Mouse (Mus musculus) monocyte, adult 5-6 weeks (primary cell): ENCODE data around the gene Smcr8. TPM values are rescaled to one million over a fixed set of nuclear protein-coding genes. Genes with fewer than 3 reads are reported as not detected.
"Not testable (repeated sequence)": the region's sequence is repeated elsewhere in the genome, so short reads cannot be mapped to it uniquely, and the experiment has no call there.

Source experiments
- ATAC-seq: fragments of 153-309, 156-312 bp; replicated peaks from 2 replicates; pipeline ENCODE4 v1.8.0; 2017; ENCODE audit warnings: mild to moderate bottlenecking; ENCODE audit not compliant: low TSS enrichment, insufficient number of reproducible peaks, severe bottlenecking, poor library complexity, low FRiP score
- total RNA-seq: library from RNA; stranded (forward); fragments of 200-1000, 200-491, 200-594 nt; gene quantifications from 3 replicates; pipeline ENCODE4 v1.2.3, GENCODE M21; 2017

Smcr8 gene
- total RNA-seq, 1 experiment from 2014 or later: 16.2 TPM

DNA sequence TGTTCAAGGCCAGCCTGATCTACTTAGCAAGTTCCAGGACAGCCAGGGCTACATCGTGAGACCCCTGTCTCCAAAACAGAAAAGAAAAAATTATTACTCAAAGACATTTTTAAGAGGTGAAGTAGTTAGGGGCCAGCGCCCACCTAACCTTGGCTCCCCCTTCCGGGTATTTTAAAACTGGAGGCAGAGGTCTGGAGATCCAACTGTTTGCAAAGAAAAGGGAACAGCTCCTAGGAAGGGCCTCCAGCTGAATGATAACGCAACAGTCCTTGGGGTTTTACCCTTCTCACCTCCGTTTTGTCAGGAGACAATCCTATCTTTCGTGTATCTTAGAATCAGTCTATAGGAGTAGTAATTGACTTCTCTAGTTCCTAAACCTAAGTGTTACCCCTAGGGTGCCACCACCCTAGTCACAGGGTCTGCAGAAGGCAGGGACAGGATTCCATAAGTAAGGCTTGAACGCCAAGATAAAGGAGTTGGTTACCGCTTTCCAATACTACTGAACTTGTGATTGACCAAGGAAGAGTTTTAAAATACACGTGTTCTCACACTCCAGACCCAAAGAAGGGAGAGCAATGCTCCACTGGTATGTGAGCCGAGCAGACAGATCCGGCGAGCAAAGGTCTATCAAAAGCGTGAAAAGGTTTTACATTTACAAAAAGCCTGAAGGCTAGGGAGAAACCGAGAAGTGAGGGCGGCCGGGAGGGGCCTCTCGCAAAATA is 1.1 kb upstream of the Smcr8 start:
- no peak for ATAC-seq

DNA sequence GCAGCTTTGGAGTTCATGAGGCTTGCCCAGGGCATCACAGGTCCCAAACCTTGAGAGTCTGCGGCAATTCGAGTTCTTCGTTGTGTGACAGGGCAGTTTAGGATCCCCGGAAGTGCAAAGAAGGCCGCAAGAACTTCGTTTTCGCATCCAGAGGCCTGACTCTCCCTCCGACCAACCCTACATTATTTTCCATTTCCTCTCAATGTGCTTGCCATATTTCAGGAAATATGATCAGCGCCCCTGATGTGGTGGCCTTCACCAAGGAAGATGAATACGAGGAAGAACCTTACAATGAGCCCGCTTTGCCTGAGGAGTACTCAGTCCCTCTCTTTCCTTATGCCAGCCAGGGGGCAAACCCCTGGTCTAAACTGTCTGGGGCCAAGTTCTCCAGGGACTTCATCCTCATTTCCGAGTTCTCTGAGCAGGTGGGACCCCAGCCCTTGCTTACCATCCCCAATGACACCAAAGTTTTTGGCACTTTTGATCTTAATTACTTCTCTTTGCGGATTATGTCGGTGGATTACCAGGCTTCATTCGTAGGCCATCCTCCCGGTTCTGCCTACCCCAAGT is 562 bp downstream of the Smcr8 start:
- ATAC-seq: no peak

DNA sequence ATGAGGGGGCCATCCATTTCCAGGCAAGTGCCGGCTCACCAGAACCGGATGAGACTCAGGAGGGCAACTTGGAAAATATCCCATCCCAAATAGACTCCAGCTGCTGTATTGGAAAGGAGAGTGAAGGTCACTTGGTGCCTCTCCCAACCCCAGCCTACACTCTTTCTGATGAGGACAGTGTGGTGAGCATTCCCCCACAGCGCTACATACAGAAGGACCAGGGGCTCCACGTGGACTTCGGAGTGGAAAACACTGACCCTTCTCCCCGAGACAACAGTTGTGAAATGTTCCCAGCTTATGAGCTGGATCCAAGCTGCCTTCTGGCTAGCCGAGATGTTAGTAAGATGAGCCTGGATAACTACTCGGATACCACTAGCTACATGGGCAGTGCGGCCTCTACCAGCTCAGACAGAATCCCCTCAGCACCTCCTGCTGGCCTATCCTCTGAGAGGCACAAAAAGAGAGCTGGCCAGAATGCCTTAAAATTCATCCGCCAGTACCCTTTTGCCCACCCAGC is 2.4 kb downstream of the Smcr8 start:
- ATAC-seq: no peak

DNA sequence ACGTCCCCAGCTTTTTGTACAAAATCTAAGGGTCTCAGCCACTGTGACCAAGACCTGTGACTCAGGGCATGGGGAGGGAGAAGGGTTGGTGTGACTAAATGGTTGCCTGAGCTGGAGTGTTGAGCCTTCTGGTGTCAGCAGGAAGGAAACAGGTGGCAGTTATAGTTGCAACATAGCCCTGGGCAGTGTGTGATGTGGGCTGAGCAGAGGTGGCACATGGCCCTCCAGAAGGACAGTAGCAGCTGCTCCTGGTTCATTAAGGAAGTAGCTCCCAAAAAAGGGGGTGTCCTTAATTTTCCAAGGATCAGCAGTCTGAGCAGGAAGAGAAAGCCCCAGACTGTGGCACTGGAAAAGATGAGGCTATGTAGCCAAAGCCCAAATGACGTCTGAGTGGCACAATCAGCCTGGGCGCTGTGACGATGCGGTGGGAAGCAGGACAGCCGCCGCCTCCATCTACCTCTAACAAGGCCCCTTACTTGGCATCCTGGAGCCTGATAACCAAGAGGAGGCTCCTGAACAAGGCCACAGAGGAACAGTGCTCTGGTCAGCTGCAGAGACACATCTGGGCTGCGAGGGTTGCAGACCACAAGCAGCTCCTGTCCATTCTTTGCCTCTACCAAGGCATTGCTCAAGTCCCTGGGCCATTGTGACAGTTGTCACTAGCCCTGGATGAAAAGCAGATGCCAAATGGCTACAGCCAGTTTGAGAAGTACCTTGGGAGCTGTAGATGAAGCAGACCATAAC is 7.0 kb downstream of the Smcr8 start:
- no peak for ATAC-seq

DNA sequence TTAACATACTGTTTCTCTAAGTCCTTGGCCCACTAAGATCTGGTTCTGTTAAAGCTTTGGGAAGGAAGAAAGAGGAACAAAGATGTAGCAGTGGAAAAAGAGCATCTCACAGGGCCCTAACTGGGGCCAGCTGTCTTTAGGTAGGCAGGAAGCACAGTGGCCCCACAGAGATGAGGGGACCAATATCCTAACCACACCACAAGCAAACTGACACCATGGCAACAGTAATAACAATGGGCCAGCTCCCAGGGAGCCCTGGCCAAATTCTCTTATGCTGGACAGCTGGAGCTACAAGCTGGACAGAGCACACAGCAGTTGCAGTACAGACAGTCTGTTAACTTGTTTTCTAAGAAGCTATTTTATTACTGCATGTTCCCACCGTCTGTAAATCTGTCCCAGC is 10.3 kb downstream of the Smcr8 start:
- ATAC-seq: no peak

DNA sequence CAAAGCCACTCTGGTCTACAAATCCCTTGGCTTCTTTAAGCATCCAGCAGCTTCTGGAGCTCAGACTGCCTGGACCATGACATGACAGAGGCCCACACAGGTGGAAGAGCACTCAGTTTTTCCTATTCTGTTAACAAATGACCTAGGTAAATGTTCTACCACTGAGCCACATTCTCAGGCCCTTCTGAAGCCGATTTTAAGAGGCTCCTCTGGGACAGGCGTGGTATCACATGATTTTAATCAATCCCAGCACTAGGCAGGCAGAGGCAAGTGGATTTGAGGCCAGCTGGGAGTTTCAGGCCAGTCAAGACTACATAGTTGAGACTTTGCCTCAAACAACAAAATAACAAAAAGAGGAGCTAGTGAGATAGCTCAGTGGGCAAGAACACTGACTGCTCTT is 13.1 kb downstream of the Smcr8 start:
- ATAC-seq: no peak

DNA sequence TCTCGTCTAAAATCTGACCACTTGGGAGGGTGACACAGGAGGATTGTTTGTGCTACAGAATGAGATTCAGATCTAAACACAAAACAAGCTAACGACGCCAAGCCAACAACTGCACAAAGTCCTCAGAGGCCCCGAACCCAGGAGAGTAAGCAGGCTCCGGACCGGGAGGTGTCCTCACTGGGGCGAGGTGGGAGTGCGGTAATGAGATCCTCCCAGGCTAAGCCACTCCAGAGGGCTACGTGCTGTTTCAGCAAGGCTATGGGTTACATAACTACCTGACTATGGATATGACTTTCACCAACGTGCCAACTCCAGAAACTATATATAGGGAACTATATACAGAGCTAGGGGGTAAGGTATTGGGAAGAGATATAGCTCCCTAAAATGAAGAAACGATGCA is 19.0 kb downstream of the Smcr8 start:
- no peak for ATAC-seq

DNA sequence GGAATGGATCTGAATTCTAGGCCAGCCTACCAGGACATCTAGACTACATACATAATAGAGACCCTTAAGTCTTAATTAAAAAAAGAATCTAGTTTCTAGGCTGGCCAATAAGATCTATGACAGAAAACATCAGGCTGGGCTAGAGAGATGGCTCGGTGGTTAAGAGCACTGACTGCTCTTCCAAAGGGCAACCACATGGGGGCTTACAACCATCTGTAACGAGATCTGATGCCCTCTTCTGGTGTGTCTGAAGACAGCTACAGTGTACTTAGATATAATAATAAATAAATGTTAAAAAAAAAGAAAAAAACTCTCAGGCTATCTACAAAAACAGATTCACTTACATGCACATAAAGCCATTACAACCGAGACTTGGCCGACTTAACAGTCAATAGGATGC is 22.7 kb downstream of the Smcr8 start:
- no peak for ATAC-seq

DNA sequence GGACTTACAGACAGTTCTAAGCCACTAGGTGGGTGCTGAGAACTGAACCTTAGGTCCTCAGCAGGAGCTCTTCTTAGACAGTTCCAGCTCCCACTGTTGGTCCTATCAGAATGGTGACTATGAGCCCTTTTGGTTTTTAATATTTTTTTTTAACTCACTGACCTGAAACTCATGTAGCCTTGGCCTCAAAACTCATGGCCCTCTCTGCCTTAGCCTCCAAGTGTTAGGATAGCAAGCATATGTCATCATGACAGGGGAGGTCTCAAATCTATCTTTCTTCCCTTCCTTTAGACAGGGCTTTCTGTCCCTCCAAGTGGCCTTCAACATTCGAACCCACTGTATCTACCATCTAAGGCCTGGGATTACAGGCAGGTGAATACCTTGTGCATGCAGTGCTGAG is 23.6 kb downstream of the Smcr8 start:
- no peak for ATAC-seq

DNA sequence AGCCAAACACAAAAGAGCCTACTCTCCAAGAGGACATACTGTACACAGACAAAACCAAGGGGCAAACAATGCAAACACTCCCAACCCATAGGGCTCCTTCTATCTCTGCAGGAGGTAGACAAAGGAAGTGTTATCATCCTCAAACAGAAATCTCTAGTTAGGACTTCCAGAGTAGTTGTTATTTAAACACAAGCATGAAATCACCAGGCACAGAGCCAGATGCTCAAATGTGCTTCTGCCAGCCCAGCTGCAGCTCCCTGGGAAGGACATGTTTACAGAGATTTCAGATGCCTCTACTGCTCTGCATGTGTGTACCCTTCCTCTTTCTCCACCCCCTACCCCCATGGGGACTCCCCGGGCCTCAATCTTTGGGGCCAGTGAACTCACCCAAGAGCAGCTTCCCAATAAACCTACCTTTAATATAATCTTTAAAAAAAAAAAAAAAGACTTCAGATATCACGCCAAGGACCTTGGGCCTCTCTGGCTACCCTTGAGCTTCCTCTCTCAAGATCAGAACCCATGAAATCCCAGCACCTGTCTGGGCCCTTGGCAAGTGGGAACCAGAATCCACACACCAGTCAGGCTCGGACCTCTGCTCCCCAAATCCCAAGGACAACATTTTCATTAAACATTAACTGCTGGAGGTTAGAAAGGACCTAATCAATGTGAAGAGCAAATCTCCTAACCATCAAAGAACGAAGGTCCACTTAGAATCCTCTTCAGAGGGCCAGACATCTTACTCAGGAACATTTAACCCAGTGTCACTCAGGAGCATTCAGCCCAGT is 31.2 kb downstream of the Smcr8 start:
- no peak for ATAC-seq

DNA sequence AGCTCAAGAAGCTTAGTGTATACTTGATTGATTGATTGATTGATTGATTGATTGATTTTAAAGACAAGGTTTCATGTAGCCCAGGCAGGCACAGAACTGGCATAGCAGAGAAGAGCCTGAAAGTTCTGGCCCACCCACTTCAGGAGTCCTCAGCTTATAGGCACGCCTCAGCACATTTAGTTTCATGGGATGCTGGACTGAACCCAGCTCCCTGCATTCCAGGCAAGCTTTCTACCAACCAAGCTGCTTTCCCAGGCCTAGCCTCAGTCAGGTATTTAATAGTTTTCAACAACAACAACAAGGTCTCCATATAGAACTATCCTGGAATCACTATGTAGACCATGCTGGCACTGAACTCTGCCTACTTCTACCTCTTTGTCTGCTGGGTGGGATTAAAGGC is 32.2 kb downstream of the Smcr8 start:
- no peak for ATAC-seq

DNA sequence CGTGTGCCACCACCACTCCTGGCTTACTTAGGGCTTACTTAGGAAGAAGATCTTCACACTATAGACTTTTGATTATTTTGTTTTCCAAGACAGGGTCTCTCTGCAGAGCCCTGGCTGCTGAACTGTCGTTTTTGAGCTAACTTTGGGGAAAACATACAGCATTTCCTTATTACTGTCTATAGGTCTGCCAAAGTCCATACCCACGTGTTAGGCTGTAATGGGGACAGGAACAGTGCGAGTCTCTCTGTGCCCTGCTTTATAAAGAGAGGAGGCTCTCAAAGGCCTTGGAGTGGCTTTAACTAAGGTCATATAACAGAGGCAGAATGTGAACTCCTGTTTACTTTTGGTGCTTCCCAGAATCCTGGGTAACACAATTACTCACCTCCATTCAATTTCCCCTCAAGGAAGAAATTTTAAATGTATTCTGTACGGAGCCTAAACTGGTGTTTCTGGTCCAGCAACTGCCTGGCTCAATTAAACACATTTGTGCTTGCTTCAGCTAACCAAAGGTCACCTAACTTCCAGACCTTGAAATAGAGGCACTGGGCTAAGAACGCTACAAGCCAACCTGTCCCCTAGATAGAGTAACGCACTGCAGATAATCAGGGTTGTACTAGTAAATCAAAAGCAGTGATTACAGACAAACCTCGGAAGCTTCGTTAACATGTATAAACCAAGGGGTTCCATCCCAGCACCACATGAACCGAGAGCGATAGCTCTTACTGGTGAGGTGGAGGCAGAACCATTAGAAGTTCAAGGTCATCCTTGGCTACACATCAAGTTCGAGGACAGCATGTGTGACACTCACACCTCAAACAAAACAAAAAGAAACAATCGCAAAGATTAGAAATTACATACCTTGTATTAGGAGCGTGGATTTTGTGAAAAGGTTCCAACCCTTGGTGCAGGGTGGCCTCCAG is 33.0 kb downstream of the Smcr8 start:
- no peak for ATAC-seq

DNA sequence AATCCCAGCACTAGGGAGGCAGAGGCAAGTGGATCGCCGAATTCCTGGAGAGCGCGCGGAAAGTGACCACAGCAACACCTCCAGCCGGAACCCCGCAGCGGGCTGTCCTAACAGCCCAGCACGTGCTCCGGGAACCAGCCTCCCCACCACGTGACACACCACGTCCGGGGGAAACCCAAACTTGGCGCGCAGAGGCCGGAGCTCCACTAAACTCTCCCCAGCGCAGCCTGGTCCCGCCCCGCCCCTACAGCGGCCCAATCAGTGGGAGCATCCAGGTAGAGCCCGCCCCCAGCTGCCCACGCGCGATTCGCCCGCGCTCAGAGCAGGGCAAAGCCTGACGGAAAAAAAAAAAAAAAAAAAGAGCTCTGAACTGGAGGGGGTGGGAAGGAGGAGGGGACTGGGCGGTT is 33.7 kb downstream of the Smcr8 start:
- ATAC-seq: peak; percentile 100

DNA sequence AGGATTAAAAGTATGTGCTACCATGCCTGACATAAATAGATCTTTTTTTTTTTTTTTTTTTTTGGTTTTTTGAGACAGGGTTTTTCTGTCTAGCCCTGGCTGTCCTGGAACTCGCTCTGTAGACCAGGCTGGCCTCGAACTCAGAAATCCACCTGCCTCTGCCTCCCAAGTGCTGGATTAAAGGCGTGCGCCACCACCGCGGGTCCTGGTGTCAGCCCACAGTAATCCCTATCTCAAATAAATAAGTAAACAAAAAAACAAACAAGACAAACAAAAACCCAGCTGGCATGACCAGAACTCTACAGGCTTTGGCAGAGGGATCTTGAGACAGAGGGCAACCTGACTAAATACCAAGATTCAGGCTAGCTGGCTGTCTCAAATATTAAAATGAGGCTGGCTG is 34.3 kb downstream of the Smcr8 start, which contains the start of gene Shmt1:
Gene Shmt1, minus strand, starts transcription at position 101 of the 400 bp plus-strand sequence.
- not testable (repeated sequence) for ATAC-seq

DNA sequence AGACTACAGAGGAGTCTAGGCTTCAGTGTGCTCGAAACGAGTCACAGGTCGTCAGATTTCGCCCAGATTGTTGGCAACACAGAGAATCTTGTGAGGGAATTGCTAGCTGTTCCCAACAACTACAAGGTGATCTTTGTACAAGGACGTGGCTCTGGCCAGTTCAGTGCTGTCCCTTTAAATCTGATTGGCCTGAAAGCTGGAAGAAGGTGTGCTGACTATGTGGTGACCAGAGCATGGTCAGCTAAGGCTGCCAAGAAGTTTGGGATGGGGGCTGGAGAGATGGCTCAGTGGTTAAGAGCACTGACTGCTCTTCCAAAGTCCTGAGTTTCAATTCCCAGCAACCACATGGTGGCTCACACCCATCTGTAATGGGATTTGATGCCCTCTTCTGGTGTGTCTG is 39.1 kb downstream of the Smcr8 start:
- ATAC-seq: no peak

DNA sequence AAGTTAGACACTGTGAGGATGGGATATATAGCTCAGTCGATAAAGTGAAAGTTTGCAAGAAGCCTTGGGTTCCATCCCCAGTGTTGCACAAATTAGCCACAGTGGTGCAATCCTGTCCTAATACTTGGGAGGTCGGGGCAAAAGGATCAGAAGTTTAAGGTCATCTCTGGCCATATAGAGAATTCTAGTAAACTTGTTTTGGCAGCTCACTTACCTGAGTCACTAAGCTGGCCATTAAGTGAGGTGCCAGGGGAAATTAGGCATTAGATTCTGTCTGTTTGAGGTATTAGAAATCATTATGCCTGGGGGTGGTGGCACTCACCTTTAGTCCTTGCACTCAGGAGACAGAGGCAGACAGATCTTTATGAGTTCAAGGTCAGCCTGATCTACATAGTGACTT is 46.4 kb downstream of the Smcr8 start:
- ATAC-seq: no peak

DNA sequence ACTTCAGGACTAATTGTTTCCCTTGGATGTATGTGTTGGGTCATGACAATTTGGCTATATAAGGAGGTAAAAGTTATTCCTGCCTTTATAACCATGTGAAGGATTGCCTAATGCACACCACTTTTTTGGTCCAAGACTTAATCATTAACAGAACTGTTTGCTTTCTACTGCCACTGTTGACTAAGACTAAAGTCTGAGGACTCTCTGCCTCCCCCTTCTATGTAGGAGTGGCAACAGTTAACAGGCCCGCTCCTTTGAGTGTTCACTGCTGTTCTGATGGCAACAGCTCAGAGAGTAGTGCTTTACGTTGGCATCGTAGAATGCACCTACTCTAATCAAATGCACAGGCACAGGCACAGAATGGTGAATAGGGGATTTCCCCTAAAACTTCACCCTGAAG is 47.9 kb downstream of the Smcr8 start:
- no peak for ATAC-seq

DNA sequence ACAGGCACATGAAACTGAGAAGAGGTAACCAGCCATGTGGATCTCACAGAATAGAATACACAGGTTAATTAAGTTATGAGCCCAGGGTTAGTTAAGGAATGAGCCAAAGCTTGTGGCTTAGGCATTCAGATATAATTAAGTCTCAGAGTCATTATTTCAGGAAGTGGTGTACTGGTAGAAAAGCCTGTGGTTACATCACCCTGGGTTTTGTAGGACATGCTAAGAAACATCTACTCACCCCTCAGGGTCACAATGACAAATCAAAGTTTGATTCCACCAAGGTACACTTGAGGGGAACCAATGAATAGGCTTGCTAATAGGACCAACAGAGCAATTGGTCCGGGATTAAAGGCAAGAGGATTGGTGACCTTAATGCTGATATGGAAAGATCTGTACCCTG is 49.4 kb downstream of the Smcr8 start:
- ATAC-seq: no peak
